Mouse (Mus musculus) 3T3-L1 (cell line): Measurements from ENCODE around the gene Foxa1.

ENCODE experiments used
- DNase-seq: peaks from one replicate; pipeline ENCODE4 v3.0.0-alpha.2; 2015; ENCODE audit warnings: low read depth, low spot score

Gene Foxa1

DNA sequence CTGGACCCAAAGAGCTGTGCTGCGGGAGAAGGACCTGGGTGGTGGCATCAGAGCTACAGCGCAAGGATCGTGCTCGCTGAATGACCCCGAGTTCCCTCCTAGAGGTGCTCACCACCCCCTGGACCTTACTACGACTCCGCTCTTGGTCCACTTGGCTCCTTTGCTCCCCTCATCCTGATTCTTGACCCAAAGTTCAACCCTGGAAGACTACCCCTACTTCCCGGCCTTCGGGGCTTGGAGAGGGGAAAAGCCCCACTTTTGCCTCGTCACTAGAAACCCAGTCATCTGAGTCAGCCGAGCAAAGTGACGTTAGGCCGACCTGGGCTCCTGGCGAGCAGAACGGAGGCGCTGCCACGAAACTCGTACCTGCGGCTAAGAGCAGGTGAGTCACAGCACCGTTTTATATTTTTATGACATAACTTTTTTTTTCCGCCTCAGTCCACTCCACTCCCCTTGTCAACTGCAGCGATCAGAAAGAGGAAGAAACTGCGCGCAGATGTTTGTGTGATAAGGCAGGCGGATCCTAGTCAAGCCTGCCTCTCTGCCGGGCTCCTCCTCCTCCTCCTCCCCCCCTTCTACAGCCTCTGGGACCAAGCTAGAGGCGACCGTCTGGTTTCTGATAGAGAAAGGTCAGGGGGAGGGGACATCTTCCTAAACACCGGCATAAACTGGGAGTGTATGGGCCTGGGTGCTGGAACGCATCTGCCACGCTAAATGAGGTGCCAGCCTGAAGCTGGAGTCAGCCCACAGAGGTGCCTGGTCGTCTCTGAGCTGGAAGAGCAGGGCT lies at the start of gene Foxa1:
TSS of gene Foxa1 (minus strand) at position 502 of the 787 bp plus-strand sequence.
- DNase-seq: no peak

DNA sequence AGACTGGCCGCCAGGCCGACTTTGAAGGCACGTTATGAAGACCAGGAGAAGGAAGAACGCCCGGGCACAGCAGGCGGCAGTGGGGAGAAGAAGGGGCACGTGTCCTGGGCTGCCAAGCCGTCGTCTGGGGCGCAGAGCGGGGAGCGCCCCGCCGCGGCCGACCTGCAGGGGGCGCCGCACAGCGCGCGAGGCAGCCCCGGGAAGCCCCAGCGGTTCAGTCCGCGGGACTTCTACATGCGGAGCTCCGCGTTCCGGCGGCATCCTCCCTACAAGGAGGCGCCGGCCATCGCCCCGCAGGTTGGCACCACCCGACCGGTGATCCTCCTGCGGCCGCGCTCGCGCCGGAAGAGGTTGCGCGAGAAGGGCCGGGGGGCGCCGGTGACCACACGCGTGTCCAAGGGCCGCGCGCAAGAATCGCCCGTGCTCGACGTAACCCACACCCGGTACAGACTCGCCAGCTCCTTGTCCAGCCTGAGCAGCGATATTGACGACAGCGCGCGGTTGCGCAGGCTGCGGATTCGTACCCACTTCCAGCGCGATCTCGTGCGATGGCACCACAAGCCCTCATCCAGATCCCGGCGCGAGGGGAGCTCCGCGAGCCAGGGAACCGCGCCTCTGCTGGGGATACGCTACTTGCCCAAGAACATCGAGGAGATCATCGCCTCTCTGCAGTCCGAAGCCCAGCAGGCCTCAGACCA lies 29.4 kb upstream of the Foxa1 start:
- no peak for DNase-seq

DNA sequence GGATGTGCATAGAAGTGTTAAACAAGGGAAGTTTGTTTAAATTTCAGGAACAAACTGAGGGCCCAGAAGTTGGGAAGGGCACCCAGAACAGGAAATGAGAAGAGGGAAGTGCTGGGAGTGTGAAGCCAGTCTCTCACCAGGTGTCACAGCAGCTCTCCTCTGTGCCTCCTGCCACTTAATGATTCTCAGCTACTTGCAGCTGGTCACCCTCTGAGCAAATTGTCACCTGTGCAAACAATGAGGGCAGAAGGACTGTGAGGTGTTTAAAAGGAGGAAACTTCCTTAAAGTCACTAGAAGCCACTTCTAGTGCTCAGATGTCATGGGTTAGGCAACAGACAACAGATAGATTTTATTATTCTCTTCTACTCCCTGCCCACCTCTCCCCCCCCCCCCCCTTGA lies 25.7 kb upstream of the Foxa1 start:
- no peak for DNase-seq

DNA sequence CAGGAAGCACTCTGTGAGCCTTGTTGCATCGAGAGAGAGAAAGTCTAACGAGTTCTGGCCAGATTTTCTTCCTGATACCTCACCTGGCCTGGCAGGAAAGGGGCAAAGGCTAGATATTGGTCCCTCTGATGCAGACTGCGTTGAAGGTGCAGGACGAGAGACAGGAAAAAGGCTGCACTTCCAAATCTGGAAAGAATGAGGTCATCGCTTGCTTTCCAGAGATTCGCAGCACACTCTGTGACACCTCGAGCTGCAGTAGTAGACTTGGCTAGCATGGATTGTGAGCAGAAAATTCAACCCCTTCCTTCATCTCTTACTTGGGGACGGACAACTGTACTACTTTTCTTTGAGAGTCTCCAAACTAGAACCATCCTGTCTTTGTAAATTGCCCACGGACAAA lies 25.1 kb upstream of the Foxa1 start:
- peak; percentile 9 for DNase-seq

DNA sequence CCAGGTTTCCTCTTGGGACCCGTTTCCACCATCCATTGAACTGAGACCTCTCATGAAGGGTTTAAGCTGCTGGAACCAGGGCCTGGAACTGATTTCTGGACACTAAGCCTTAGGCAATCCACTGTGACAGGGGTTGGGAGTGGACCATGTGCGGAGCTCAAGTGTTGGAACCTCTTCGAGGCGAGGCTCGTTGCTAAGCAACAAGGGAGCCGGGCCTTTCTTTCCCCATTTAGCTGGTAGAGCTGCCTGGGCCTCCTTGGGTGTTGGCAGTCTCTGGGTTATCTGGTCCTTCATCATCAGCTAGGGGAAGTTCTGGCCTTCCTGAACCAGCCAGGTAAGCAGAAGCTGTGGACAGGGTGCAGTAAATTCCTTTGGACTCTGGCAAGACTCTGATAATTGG lies 17.2 kb upstream of the Foxa1 start, which contains the start of gene Ttc6:
TSS of gene Ttc6 (plus strand) at position 205 of the 400 bp plus-strand sequence.
- no peak for DNase-seq

DNA sequence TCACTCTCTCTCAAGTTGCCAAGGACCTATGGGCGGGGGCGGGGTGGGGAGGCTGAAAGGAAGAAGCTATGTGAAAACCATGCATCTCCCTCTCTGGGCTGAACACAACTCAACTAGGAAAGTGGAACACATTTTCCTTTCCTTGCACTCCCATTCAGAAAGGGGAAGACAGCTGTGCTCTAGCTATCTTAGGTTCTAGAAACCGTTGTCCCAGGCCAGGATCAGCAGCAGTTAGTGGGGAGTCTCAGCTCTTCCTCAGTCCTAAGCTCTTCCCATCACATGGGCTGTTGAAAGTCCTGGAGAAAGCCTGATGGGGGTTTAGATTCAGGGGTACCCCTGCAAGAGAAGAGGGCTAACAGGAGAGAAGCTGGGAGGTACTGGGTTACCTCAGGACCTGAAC lies 7.4 kb upstream of the Foxa1 start:
- DNase-seq: no peak

DNA sequence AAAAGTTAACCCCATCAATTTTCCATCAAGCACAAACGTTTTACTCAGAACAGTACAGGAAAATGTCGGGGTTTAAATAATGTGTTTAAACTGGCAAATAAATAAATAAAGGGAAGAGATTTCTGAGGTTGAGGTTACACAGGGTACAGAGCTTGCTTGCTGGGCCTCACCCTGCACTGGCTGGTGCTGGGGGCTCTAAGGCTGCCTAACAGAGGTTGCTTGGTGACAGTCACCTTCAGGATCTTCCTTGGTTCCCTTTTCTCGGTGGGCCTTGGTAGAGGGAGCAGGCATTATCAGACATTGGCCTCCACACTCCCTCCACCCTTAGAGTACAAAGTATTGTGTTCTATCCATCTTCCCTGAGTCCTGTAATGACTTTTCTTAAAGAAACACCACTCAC lies 5.6 kb upstream of the Foxa1 start:
- no peak for DNase-seq

DNA sequence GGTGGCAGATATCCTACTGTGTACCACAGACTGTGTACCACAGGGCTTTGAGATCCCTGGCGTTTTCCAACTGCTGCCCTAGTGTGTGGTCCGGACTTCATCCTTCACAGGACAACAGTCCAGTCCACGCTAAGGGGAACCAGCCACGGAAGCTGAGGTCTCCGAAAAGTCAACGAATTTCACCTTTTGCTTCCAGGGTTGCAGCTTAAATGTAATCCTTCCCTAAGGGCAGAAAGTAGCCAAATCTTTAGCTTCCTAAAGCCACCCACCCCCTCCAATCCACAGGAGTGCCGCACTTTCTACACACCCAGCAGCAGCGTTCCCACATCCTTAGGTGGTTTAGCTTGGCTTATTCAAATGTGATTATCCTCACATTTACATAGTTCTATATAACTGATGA lies 4.2 kb upstream of the Foxa1 start:
- no peak for DNase-seq

DNA sequence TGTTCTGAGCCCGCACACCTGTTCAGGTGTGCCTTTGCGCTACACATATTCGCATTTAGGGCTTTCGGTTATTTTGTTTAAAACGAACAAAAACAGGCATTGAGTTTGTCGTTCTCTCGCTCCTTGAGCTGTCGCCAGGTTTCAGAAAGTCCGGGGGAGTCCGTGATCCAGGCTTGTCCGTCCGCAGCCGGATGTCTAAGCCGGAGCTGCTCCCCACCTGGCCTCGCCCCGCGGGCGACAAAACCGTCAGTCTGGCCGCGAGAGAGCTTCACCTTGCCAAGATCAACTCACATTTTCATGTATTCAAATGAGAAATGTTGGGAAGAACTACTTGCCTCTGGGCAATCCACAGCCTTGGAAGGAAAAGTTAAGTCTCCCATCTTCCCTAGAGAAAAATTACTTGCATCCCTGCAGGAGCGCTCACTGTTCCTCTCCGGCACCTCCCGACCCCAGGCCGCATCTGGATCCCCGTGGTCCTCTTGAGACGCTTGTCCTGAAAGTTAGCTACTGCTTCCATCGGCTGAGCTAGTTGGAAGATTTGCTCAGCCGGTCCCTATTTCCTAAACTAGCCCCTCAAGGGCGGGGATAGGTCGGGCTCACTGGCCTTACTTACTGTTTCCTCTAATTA lies 3.6 kb upstream of the Foxa1 start:
- DNase-seq: no peak

DNA sequence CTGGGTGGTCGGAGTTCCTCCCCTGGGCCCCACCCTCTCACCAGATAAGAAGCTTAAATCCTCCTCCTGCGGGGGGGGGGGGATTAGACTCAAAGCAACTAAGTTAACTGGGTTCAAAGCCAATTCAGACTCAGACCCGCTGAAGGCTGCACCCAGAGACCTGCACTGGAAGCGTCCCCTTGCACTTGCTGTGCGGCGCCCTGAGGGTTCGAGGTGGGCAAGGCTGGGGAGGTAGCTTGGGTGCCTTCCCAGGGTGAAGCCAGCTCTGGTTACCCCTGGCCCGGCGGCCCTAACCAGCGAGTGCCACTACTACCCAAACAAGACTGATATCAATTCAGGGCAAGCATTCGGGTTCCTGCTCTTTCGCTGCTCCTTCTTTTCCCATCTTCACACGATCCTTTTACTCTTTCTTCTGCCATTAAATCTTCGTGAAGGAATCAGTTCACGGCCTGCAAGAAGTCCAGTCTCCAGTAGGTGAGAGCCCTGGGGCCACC lies 3.0 kb upstream of the Foxa1 start:
- no peak for DNase-seq

DNA sequence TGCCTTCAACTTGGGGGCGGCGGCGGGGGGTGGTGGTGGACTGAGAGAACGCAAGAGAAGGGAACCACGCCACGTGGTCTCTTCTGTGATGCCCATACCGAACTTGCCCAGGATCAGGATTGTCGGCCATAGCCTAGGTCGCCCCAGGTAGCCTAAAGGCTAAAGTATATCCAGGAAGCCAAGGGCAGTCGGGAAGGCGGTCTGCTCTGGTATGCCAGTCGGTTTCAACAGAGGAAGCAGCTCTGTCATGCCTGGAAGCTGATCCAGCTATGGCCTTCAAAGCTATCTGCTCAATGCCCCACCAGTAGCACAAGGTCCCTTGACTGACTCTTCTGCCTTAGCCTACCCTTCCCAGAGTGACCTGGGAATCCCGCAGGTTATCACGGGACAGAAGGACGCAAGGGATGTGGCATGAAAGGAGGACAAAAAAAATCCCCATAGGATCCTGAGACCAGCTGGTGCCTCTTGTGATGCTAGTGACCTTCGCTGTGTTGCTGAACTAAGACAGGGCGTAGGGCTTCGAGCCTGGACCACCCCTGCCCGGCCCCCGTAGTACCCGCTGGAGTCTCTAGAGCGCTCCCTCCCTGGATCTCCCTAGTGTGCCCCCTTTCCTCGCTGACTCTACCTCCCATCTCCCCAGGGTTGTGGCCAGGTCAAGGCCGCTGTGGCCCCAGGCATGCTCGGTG lies 2.4 kb upstream of the Foxa1 start:
- no peak for DNase-seq

DNA sequence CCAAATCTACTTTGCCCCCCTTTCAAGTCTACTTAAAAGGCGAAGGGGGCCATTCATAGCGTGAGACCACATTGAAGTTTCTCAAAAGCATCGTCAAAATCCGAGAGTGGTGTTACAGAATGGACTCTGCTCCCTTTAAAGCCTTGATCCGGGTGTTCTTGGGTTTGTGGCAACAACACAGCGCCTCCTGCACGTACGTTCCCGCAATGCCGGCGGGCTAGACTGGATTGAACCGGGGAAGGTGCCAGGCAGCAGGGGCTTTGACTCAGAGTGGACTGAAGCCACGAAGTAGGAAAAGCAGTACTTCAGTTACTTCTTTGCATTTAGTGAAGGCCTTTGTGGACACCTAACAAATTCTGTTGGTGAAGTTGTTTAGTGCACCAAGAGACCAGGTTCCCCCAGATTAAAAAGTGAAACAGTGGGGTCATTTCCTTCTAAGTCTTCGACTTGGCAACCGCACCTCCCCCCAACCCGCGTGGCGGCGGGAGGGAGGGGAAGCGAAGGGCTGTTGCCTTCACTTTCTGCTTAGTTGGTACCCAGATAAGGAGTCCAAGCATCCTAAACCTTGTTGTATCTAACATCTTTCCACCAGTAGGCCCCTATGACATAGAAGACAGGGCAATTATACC lies 1.8 kb upstream of the Foxa1 start:
- no peak for DNase-seq

DNA sequence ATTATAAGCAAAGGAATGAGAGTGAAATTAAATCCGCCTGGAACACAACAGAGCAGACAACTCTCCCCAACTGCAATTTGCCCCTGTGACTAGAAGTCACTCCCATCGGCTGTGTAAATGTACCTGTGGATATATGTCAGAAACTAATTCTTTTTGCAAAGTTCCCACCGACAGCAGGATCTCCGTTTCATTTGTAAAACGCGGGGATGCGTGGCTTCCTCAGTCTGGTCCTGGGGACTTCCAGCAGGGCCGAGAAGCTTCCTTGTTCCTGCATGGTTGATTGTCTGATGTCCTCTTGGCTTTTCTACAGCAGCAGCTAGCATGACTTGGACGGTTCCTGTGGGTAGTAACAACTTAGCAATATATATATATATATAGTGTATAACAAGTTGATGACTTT lies 1.2 kb upstream of the Foxa1 start:
- DNase-seq: no peak

DNA sequence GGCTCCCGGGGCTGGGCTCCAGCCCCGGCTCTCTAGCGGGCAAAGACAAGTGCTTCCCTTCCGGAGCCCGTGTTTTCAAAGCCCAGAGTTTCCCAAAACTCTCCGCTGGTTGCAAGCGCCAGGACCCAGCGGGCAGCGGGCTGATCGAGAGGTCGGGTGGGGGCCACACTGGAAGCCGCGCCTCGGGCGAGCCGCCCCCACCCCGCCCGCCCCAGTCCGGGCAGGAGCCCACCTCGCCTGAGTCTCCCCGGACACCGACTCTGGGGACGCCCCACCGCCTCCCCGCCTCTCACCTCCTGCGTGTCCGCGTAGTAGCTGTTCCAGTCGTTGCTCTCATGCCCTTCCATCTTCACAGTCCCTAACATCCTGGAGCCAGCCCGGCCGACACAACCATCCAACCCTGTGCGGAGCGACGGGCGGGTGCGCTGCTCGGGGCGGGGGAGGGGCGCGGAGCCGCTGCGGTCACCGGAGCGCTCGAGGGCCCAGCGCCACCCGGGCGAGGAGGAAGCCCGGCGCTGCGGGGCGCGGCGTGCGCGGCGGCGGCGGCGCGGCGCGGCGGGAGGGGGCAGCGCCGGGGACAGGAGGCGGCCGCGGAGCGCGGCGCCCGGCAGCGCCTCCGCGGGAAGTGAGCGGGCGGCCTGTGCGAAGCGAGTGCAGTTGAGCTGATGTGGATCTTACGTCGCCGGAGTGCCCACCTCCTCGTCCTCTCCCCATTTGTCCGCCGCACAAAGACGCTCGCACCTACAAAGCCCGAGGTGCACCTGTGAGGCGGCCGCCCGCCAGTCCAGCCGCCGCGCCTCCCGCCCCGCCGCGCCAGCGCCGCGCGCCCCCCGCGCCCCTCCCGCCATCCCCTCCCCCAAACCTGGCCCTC lies 1.1 kb downstream of the Foxa1 start:
- DNase-seq: no peak

DNA sequence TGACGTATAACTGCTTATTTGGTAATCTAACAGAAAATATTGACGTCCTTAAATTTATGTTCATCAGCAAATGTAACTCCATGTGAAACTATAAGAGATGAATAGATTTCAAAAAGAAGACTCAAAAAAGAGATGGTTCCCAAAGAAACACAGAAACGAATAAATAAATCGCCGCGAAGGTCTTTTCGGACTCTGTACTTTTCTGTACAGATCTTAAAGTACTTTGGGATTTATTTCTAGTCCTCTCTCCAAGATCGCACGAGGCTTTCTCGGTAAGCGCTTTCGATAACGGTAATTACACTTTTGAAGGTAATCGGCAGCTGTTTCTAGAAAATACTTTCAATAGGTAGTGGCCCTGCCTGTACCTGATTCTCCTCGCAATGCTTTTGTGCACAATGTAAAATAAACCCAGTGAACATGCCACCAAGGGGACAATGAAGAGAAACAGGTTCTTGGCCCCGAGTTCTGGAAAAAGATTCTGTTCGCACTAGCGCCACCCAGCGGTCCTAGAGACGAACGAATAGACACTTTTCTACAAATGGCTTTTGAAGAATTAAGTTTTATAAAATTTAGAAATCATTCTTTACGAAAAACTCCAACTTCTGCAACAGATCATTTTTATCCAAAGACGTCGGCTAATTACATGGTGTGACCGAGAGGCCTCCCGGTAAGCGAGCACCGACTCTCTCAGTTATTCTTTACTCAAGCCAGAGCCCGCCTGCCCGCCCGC lies 1.9 kb downstream of the Foxa1 start:
- peak; percentile 50 for DNase-seq

DNA sequence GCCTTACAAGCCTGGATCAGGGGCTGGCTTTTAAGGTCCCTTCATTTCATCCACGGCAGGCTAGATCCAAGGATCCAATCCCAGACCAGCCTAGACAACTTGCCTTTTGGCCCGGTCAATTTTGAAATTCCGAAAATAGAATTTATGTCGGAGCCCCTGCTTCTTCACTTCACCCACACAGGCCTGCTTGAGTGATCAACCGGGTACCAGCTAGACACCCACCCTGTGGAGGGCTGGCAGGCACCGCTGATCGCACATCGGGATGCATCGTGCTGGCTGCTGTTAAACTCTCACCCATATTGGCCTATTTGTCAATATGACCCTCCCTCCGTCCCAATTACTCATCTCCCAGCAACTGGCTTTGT lies 3.1 kb downstream of the Foxa1 start:
- no peak for DNase-seq

DNA sequence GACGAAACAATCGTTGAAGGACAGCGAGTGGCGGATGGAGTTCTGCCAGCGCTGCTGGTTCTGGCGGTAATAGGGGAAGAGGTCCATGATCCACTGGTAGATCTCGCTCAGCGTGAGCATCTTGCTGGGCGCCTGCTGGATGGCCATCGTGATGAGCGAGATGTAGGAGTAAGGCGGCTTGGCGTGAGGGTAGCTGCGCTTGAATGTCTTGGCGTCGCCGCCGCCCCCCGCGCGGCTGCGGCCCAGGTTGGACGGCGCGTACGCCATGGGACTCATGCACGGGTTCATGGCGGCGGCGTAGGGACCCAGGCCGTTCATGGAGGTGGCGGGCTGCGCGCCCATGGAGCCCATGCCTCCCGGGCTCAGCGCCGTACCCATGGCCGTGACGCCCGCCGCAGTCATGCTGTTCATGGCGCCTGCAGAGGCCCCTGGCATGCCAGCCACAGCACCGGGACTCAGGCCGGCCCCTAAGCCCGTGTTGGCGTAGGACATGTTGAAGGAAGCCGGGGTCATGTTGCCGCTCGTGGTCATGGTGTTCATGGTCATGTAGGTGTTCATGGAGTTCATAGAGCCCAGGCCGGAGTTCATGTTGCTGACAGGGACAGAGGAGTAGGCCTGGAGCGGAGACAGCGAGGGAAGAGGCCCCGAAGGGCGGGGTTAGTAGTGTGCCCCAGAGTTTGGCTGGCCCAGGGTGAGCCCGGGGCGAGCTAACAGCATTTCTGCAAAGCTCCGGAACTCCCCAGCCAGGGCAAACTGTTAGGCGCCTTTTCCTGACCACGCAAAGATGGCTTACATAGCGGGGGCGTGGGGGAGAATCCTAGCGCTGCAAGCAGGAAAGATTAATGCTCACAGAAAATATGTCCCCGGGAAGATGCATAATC lies 3.7 kb downstream of the Foxa1 start:
- DNase-seq: no peak

DNA sequence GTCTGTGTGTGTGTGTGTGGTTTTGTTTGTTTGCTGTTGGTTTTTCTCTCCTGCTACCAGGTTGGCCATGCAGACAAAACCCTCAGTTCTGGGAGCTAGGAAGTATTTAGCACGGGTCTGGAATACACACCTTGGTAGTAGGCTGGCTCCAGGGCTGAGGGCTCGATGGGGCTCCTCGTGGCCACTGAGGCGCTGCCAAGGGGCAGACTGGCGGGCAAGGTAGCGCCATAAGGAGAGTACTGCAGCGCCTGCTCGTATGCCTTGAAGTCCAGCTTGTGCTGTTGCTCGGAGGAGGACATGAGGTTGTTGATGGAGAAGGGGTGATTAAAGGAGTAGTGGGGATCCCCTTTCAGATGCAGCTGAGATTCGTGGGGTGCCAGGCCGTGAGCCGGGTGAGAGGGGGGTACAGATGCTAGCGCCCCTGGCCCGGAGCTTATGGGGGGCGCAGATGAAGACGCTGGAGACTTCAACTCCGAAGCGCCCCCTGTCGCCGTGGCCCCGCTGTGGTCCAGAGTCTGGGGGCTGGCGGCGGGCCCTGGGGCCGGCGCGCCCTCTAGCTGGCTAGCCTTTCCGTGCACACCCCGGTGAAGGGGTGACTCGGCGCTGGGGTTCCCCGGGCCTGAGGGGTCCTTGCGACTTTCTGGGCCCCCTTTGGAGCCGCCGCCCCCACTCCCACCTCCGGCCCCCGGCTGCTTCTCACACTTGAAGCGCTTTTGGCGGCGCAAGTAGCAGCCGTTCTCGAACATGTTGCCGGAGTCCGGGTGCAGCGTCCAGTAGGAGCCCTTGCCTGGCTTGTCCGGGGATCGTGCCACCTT lies 4.6 kb downstream of the Foxa1 start:
- no peak for DNase-seq
